Mouse (Mus musculus) telencephalon, adult 2 months (tissue): ENCODE data around the gene Tmem37.

ENCODE experiments used
- DNase-seq: peaks from one replicate; pipeline ENCODE4 v3.0.0-alpha.2; 2011; ENCODE audit warnings: low read depth, low spot score

Tmem37 gene

DNA sequence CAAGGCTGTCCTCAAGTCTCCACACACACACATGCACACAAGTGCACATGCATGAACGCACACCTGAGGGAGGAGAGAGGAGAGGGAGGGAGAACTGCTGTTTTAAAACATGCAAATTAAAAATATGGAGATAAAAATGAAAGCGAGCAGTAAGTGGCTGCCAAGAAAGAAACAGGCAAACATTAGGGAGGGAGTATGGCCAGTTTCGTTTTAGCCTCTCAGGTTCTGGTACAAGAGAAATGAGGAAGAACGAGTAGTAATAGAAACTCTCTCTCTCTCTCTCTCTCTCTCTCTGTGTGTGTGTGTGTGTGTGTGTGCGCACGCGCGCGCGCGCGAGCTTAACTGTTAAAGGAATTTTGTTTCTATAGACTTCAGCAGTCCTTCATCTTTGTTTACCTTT is 54.4 kb downstream of the Tmem37 start:
- DNase-seq, result no peak

DNA sequence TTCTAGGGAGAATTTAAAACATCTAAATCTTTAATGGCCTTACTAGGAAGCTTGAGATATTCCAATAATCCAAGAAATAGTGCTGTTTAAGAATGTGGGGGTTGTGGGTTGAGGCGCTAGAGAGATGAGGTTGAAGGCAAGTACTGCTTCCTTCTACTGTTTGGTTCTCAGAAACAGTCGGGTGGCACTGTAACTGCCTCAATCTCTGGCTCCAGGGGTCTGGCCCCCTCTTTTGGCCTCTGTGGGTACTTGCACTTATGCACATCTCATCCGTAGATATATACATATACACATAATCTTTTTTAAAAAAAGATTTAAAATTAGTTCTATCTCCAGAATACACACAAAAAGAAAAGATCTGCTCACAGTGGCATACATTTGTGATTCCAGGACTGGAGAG is 55.0 kb downstream of the Tmem37 start:
- no peak for DNase-seq
